Mouse (Mus musculus) ovary, adult 10 weeks (tissue): ENCODE results near the gene Yap1. TPM values are rescaled to one million over a fixed set of nuclear protein-coding genes. Genes with fewer than 3 reads are reported as not detected.

Experiments used
- polyA plus RNA-seq: library from polyadenylated mRNA; stranded (reverse); fragments of 350-450 nt; fragmentation: Illumina TruSeq; extraction: RNeasy Lipid Tissue Mini Kit (QIAGEN cat#74804); gene quantifications from one replicate; pipeline ENCODE4 v1.2.3, GENCODE M21; 2014

Yap1 gene
- 142 TPM for polyA plus RNA-seq

GRCm38 (mm10) chr9:8004370-8004991 lies at the start of gene Yap1:
TSS of gene Yap1 (minus strand) at chr9:8004596.

GRCm38 (mm10) chr9:8042338-8043043 lies 38.1 kb upstream of the Yap1 start, which contains the start of gene Cfap300:
TSS of gene Cfap300 (minus strand) at chr9:8042823.

Other genes with a start within 250 kb of the Yap1 start
- 508 TPM for gene Tmem123, start 240.6 kb downstream of the Yap1 start, polyA plus RNA-seq
- gene Birc2, start 167.5 kb downstream of the Yap1 start, polyA plus RNA-seq = 124 TPM
- 33.0 TPM for gene Birc3, start 131.4 kb downstream of the Yap1 start, polyA plus RNA-seq
- 29.3 TPM for gene Cfap300, start 38.2 kb upstream of the Yap1 start, polyA plus RNA-seq
- gene Cep126, start 129.7 kb upstream of the Yap1 start, polyA plus RNA-seq = 30.5 TPM